Mouse (Mus musculus) ovary, adult 18-20 months (tissue): ENCODE measurements around the gene Ddx41.

Source experiments
- DNase-seq: peaks from one replicate; pipeline ENCODE4 v3.0.0; 2022; ENCODE audit warnings: low spot score, mixed read lengths

The Ddx41 gene

GRCm38 (mm10) chr13:55540933-55541332 lies 4.5 kb upstream of the Ddx41 start:
- no peak for DNase-seq

- DNase-seq: no peak
Measured at GRCm38 (mm10) chr13:55535796-55536193, 663 bp downstream of the Ddx41 start.

- DNase-seq: no peak
Measured at GRCm38 (mm10) chr13:55535191-55535590, 1.3 kb downstream of the Ddx41 start.

DNA sequence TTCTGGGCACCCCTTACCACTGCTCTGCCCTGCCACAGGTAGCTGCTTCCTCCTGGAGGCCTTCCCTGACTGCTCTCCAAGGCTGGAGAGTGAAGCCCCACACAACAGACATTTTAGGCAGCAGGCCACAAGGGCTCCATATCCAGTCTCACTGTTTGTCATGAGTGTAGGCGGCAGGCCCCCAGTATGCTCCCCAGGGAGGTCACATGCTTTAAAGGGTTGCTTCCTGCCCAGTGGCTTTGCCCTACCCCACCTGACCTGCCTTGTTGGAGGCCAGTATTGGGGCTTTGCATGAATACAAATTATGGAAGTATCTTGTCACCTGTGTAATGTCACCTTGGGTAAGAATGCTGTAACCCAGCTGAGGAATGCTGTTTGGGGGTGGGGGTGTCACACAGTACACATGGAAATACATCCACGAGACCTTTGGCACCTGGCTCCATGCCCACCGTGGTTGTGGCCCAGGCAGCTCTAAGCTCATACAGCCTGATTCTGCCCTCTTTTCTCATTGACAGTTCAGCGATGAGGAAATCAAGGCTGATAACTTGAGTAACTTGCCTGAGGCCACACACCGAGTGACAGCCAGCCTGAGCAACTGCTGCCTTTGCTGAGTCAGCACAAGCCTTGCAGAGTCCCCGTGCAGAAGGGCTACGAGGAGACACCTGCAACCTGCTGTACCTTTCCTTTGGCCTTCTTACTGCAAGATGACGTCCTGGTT lies 7.1 kb downstream of the Ddx41 start, which contains the start of gene Dok3:
Gene Dok3 (minus strand): TSS at position 99 of the 718 bp plus-strand sequence.
- DNase-seq: no peak

GRCm38 (mm10) chr13:55527834-55528772 lies 8.4 kb downstream of the Ddx41 start:
- no peak for DNase-seq

GRCm38 (mm10) chr13:55527212-55527611 lies 9.2 kb downstream of the Ddx41 start:
- no peak for DNase-seq

DNA sequence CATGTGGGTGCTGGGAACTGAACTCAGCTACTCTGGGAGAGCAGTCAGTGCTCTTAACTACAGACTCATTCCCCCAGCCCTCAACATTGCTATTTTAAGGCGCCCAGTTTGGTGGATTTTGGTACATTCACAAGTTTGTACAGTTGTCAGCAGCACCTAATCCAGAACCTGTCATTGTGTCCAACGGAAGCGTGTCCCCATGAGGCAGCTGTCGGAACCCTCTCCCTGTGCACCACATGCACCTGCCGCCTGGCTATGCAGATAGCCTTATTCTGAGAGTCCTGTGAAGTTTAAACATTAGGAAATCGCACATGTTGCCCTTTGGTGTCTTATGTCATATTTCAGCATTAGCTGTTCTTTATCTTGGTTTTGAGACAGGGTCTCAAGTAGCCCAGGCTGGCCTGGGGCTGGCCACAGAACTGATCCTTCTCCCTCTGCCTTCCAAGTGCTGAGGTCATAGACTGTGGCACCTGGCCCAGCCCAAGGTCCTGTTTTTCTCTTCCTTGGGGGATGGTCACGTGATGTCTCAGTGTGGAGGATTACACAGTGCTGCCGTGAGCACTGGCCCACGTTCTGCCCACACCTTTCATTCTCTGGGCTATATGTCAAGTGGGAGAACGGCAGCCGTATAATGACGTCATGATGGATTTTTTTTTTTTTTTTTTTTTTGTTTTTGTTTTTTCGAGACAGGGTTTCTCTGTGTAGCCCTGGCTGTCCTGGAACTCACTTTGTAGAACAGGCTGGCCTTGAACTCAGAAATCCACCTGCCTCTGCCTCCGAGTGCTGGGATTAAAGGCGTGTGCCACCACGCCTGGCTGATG lies 10.5 kb downstream of the Ddx41 start:
- DNase-seq: no peak

DNA sequence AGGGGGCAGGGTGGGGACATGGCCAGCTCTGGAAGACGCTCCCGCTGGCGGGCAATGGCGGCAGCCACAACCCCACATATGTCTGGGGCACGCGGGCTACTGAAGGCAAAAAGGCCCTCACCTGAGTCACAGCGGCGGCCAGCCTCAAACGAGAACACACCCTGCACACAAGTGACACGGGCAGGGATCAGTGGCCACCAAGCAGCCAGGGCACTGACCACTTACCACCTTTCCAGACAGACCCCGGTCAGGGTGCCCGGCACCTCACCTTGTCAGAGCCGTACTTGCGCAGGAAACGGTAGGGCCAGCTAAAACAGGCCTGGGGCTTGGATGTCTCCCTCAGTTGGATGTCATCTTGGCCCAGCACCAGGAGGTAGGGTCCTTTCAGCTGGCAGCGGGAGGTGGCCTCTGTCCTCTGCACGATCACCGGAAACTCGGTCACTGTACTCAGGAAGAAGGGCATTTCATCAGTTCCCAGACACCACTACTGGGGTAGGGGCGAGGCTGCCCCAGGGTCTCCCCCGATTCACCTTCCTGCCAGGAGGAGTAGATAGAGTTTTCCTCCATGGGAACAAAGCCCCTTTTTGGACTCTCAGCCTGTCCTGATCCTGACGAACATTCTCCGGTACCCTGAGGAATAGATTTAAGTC lies 12.4 kb downstream of the Ddx41 start:
- no peak for DNase-seq

GRCm38 (mm10) chr13:55523278-55523677 lies 13.2 kb downstream of the Ddx41 start:
- peak; percentile 52 for DNase-seq

DNA sequence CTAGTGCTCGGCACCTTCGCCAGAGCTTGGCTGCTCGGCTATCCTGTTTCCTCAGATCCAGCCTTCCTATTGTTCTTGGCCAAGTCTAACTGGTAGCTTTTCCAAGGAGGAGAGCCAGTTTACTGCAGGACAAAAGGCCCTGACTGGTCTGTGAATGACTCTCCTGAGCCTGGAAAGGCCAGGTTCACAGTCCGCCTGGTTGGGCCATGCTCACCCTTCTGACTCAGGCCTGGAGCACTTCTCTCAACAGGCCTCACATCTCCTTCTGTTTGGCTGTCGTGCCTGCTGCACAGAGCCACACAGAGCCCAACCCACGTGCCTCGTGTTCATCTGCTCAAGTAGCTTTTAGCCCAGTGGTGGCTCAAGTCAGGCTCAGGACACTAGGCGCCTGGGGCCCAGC lies 13.7 kb downstream of the Ddx41 start:
- DNase-seq: no peak

- DNase-seq: no peak
Measured at GRCm38 (mm10) chr13:55519606-55520005, 16.9 kb downstream of the Ddx41 start.

DNA sequence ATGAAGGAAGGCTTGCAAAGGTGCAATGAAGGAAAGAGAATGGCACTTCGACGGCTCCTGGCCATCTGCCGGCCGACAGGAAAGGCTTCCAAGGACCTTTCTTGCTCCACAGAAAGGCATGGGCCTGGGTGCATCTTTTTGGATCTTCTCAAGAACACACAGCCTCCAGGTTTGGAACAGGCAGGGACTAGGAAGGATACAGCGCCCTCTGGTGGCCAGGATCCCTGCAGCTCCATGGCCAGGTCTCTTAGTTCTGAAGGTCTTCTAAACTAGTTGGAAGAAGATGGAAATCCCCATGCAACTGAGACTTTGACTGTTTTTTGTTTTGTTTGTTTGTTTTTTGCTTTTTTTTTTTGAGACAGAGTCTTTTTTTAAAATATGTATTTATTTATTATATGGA lies 19.5 kb downstream of the Ddx41 start:
- DNase-seq: peak; percentile 54

- DNase-seq: no peak
Measured at GRCm38 (mm10) chr13:55513828-55514227, 22.6 kb downstream of the Ddx41 start.

DNA sequence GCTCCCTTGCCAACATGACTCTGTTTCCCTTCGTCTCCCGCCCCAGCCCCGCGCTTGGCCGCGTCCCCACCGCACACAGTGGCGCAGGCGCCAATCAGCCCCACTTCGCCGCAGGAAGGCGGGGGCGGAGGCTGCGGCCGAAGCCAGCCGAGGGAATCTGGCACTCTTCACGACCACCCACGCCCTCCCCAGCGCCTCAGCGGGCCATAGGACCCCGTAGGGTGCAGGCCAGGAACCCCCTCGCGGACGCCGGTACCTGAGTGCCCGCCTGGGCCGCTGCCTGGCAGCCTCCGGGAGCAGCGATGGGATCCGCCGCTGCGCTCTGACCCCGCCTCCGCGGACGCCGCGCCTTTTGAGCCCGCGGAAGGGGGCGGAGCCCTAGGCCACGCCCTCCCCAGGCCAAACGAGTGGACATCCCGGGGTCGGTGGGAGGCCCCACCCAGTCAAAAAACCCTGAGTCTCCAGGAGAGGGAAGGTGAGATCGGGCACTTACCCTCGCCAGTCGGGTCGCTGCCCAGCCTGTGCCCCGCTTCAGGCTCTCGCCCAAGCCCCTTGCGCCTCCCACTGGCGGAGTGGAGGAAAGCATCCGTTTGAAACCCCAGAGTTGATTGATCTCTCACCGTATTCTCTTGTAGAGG lies 23.2 kb downstream of the Ddx41 start, which contains the start of gene Pdlim7:
Gene Pdlim7 (minus strand): TSS at position 566 of the 638 bp plus-strand sequence.
- peak; percentile 82 for DNase-seq

DNA sequence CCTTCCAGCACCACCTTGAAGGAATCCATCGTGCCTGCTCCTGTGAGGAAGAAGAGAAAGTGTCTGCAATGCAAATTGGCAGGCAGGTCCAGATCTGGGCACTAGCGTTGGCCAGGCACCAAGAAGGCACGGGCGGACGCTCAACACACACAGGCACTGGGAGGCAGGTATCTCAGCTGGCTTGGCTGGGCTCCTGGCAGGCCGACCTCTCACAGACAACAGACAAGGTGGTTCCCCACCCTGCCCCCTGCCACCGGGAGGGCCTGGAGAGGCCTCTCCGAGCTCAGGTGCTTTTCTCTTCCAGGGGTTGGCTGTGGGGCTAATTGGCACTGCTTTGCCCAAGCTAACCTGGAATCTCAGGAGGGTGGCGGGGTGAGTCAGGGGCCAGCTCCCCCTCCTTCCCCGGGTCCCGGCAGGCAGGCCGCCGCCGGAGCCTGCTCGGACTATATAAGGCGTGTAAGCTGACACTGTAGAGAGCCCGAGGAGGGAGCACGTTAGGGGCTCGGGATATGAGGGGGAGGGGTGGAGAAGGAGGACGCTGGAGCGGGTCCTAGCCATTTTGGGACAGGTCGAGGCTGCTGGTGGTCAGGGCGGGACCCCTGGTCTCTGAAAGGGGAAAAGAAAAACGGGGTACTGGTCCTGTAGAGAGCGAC lies 24.0 kb downstream of the Ddx41 start:
- peak; percentile 55 for DNase-seq

- DNase-seq: no peak
Measured at GRCm38 (mm10) chr13:55511492-55511861, 25.0 kb downstream of the Ddx41 start.

DNA sequence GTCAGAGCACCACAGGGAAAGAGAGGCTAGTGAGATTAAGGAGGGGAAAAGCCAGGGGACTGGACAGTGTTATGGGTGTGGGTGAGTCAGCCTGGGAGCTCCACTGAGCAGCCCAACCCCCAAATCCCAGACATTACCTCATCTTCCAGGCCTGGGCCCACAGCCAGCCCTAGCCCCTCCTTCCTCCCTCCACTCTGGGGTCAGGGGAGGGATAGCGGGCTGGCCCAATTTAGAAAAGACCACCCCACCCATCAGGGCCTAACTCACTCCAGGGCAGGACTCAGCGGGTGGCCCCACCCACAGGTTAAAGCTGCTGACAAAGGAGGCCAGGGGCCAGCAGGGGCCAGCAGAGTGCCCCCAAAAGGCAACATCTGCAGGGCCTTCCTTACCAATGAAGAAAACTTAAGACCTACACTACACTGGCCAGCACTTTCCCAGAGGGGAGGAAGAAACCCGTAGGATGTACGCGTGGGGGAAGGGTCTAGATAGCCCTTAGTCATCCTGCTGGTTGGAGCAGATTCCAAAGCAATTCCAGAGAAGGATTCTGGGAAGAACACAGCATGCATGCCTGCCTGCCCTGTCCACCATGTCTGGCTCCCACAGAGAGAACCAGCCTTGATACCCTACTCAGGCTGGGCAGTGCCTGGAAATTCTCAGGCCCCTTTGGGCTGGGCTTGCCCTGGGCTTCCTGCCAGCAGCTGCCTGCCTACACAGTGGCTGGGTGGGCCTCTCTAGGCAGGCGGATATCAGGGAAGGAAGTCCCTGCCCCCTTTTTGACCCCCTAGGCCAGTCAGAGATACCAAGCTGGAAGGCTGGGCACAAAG lies 25.6 kb downstream of the Ddx41 start:
- DNase-seq: peak; percentile 72

DNA sequence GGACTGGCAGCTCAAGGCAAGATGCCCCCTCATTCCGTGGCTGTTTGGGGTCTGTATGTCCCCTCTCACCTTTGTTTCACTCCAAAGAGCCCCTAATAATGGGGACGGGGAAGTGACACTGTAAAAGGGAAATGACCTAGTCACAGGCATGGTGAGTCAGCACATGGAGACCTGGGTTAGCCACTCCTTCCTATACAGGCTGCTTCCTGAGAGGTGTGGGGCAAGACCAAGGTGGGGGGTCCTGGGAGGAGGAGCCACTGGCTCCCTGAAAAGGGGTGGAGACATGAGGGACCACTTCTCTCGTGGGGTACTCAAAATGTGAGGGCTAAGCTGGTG lies 26.2 kb downstream of the Ddx41 start:
- no peak for DNase-seq

- DNase-seq: no peak
Measured at GRCm38 (mm10) chr13:55508531-55508930, 27.9 kb downstream of the Ddx41 start.

DNA sequence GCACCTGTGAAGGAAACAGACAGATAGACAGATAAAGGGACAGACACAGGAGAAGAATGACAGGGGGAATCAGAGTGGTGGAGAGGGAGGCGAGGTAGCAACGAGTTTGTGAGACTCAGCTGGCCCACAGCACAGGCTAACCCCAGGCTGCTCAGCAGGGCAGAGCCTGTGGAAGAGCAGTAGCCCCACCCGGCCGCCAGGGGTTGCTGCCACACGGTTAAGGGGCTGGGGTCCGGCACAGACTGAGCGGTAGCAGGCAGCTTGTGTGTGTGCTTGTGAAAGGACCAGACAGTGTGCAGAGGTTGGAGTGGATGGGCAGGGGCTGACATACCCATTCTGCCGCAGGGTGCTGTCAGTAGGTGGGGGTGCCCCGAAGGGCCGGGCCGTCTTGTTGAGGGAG lies 28.6 kb downstream of the Ddx41 start:
- DNase-seq: no peak
